Mouse (Mus musculus) thymus, postnatal 0 days (tissue): ENCODE measurements around the gene Elavl4. TPM values are rescaled to one million over a fixed set of nuclear protein-coding genes. Genes with fewer than 3 reads are reported as not detected.

Experiments used
- DNase-seq: peaks from one replicate; pipeline ENCODE4 v3.0.0-alpha.2; 2015; ENCODE audit warnings: low spot score
- polyA plus RNA-seq: library from polyadenylated mRNA; unstranded; fragments of >200 nt; fragmentation: Nextera tagmentation; extraction: Ambion mirVana; gene quantifications from 2 replicates; pipeline ENCODE4 v1.2.1, GENCODE M21; 2015

Gene Elavl4
- polyA plus RNA-seq, 1 experiment from 2014 or later: 15.5 TPM

DNA sequence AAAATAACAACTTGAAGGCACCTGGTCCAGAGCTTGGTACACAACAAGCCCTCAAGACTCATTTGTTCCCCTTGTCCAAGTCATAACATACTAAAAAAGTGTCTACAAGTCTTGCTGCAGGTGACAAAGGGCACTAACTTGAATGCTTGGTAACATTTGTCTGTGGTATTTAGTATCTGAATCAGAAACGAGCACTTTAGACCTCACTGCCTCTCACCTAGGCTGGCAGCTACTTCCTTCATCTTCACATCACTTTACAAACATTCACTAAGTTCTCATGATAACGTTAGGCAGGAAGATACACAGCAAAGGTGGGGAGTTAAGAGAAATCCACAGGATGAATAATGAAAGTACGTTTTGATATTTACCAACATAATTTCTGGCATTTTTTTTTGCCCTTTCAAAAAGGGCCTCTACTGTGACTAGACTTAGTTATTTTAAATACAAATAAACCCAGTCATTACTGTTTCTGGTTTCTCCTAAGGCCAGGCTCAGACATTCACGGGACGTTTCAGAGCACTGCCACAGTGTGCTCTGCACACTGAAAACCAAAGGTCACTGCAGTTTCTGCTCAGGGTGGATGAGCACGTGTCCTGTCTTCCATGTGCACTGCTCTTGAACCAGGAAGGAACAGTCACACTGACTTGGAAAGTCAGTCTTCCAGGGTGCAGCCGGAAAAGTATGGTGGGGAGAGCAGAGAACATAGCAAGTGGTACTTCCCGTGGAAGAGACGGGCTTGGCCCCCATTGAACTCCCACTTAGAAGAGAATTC is 84.7 kb downstream of the Elavl4 start:
- no peak for DNase-seq

DNA sequence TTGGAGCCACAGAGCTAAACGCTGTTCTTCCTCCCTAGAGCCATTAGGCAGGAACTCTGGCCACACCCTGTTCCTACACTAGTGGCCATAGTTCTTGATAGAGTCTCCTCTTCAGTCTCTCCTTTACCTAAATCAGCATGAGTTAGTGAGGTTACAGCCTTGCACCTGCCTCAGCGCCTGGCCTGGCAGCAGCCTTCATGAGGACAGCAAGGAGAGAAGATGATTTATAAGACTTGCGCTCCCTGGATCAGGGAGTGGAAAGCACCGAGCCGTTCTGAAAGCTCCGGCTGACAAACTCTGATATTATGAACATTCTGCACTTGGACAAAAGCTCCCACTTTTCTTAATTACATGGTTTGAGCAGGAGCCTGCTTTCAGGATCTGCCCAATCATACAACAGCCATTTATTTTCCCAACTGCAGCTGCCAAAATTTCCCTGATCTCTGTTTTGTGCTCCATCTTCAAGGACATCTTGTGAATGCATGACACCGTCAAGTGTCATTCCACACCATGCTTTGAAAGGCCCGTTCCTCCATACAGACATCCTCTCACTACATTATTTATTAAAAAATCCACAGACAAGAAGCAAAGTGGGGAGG is 87.3 kb downstream of the Elavl4 start:
- DNase-seq: no peak

DNA sequence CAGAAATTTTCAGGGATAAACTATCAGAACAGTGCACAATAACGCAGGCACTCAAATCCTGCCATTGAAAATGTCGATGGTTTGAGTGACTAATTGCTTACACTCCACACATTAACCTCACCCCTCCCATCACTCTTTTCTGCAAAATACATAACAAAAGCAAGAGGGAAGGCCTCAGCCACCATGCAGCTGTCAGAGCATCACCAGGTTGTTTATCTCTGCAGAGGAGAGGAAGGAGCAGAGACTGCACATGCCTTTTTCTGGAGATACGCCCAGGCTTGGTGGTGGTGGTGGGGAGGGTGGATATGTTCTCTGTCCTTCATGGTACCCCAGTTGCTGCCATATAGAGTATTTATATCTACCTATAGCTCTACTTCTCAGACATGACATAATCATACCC is 94.3 kb downstream of the Elavl4 start:
- no peak for DNase-seq

DNA sequence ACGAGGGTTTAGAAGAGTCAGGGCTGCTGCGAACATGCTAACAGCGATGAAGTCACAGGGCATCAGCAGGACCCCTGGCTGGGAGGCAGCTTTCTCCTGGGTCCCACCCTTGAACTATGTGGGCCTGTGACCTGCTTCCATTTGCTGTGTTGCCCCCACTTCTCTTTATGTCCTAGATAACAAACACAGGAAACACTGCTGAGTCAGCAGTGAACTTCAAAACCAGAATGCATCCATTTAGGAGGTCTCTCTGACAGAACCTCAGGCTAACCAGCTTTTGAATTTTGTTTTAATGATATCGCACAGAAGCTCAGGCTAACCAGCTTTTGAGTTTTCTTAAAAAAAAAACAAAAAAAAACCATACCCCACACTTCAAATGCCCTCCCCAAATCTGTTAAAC is 96.1 kb downstream of the Elavl4 start:
- DNase-seq: no peak

DNA sequence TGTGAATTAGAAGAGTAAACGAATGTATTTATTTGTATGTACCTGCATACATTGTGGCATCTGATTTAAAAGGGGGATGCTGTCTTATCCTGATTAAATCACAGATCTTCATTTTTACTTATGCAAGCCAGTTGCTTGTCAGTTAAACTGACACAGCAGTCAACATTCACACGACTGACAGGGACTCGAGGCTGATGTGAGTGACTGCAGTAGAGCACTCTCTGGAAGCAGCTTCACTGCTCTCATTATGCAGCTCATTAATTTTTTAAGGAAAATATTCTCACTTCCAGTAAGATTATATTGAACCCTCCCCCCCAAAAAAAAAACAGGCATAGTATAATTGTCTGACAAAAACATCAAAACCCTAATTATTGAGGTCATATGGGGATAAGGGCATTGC is 101.7 kb downstream of the Elavl4 start:
- no peak for DNase-seq

DNA sequence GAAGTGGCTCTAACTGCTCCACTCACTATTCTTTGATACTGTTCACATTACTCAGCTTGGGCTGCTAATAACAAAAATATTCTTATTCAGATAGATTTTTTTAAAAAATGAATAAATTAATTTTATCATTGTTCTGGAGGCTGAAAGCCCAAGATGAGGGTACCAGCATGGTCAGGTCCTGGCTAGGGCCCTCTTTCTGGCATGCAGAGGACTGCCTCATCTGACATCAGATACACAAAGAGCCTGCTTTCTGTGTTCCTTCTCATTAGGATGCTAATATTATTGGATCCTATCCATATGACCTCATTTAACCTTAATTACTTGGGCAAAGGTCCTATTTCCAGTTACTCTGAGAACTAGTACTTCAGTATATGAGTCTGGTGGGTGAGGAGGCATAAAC is 108.8 kb downstream of the Elavl4 start:
- DNase-seq: no peak

DNA sequence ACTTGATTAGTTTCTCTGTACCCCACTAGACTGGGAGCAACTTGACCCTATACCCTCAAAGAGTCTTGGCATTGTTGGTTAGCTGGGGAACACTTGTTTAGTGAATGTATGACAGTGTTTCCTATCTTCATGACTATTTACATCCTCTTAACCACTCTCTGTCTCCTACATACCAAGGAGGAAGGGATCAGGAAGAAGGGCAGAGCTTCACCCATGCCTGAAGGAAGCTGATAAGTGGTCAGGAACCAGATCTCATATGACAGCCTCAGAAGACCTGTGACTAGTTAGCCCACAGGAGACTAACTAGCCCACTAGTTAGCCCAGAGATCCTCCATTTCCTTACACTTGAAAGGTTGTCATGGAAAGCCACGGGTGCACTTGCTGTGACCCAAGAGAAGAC is 117.2 kb downstream of the Elavl4 start:
- DNase-seq: no peak

DNA sequence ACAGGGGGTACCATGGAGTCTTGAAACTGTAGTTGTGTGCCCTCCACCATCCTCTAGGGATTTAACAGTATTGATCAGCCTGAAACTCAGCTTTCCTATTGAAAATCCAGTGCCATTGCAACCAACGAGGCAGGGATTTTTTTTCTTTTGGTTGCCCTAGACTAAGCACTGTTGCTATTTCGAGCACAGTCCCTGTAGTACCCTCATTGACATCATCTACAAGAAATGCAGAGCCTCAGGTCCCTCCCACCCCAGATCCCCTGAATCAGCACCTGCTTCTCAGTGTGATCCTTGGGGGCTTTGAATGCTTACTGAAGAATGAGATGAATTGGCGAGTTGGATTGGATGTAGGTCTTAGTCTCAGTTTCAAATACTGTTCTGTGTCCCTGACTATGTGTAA is 119.4 kb downstream of the Elavl4 start:
- DNase-seq: no peak

DNA sequence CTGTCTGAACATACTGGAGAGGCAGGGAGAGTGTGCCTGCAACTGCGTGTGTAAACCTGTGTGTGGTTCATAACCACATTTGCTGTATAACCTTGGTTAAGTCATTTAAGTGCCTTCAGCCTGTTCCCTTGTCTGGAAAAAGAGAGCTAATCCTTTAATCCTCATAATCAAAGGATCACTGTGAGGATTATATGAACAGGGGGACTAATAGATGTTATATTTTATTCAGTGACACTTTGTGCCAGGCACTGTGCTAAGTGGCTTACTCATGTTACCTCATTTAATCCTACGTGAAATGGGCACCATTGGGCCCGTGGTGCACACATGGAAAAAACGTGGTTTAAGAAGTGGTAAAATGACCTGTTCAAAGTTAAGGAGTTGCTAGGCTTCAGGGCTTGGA is 119.9 kb downstream of the Elavl4 start:
- DNase-seq: no peak

DNA sequence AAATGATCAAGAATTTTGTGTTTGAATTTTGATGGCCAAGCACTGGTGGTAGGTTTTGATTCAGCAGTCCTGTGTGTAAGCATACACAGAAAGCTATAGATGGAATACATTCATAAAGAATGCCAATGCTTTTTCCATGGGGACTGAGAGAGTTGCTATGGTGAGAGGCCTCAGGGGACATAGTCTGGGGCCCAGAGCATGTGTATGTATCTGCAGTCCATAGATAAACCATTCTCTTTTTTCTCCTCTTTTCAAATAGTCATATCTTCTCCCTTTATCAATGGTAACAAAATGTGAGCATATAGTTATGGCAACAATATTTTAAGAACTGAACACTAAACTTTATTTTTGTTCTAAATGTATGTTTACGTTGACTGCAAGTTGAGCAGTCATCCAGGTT is 122.1 kb downstream of the Elavl4 start:
- no peak for DNase-seq

DNA sequence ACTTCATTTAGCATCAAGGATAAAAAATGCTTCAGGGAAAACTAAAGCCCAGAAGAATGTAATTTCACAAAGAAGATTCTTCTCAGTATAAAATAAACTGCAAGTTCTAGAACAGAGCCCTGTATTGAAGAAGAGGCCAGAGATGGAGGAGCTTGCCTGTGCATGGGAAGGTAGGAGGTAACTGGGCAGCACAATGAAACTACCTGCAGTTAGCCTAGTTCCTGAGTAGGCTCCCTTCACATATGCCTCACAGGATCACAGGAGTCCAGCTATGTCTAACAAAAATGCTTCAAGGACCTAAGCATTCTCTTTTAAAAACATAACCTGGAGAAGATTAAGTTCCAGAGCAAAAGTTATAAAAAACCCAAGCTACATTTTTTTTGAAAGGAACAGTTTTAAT is 122.5 kb downstream of the Elavl4 start:
- DNase-seq: no peak

DNA sequence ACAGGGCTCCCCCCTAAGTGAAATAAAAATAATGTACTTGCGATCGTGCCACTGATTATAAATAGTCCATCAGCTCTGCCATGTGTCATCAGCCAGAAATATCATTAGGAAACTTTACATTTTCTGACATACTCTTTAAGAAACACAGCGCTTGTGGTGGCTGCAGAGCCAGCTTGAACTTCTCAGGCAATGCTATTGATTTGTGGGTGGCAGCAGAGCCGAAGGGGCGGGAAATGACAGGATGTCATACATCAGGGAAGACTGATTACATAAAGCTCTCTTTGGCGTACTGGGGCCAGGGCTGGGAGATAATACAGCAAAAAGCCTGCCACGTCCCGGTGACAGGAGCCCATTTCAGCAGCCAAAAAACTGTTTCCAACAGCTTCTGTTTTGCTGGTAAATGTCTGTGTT is 124.1 kb downstream of the Elavl4 start:
- no peak for DNase-seq

DNA sequence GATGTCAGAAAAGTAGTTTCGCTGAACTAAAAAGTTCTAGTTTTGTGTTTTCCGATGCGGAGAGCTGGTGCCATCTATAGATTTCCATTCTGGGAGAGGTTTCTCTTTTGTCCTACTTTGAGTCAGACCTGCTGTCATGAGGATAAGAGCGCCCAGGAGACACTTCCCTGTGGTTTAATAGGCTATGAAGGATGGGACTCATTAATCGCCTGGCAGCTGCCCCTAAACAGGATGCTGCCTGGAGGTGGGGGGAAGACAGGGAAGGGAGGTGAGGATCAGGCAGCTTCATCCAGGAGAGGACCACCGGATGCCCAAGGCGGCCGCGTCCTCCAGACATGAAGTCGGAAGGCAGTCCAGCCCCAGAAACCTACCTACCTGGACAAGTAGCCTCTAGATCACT is 126.2 kb downstream of the Elavl4 start:
- no peak for DNase-seq

DNA sequence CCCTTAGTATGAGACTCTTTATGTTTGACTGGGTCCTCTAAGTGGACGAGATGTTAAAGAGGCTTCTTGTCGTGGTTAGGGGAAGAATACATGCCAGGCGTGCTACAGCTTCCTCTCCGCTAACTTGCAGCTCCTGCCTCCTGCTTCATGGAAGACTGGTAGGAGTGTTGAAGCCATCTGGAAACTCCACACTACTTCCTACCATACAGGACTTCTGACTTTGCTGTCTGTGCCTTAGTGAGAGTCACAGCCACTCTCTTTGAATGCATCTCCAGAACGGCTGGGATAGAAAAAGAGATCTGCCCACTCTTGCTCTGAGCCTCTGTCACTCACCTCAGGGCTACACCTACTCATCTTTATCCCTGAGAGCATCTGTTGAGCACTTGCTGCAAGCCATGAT is 132.9 kb downstream of the Elavl4 start:
- no peak for DNase-seq

DNA sequence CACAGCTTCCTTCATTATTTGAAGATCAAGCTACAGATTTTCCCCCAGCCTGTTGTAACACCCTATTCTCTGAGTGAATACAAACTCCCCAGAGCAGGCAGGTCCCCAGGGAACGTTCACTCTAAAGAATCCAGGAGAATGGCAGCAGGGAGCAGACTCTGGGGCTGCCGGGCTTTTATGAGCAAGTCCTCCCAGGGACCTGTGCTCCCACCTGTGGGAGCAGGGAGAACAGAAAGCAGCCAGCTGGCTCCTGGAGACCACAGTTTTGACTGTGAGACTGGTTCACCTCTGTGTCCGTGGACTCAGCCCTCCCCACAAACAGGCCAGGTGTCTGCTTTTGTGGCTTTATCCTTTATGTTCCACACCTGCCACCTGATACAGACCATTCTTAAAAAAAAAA is 134.2 kb downstream of the Elavl4 start:
- DNase-seq: peak; percentile 46

DNA sequence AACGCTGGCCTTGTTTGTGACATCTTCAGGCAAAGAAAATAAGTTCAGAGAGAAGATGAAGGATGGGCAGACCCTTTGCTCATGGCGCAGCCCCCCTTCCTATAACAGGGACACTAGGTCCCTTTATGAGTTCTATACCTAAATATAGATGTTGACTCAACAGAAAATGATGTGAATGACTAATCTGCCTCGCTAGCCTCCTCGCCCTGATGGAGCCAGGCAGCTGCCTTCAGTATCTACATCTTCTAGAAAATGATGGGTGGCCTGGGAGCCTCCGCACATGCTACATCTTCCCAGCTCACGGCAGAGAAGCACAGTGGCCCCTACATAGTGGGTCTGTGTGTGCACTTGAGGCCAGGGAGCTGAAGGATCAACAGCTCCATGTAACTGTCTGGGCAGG is 137.2 kb downstream of the Elavl4 start:
- DNase-seq: no peak

DNA sequence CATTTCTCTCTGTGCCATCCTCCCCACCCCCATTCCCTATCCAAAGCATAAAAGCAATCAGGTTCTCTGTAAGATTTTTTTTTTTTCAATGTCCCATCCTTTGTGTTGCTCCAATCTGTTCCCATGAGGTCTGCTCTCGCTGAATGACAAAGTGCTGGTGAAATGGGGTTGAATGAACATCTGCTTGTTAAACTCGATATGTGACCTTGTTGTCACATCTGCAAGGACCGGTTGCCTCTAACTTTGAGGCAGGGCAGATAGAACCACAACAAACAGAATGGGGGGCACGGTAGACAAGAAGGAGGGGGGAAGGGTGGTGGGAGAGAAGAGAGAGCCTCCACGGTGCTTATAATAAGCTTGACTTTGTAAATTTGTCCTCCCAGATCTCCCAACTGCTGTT is 138.0 kb downstream of the Elavl4 start:
- peak; percentile 81 for DNase-seq

DNA sequence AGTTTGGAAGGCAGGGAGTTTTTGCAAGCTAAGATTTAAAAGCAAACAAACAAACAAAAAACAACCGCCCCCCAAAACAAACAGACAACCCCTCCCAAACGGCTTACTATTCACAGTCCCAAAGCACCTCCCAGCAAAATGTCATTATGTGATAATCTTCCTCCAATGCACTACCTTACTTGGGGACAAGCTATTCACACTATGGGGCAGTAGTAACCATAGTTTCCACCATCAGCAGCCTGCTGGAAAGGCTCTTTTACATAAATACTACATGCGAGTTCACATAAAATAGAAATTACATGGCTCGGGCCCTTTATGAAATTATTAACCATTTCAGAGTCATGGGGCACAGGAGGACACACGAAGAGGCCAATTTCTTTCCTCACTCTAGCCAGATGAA is 141.5 kb downstream of the Elavl4 start:
- DNase-seq: no peak

DNA sequence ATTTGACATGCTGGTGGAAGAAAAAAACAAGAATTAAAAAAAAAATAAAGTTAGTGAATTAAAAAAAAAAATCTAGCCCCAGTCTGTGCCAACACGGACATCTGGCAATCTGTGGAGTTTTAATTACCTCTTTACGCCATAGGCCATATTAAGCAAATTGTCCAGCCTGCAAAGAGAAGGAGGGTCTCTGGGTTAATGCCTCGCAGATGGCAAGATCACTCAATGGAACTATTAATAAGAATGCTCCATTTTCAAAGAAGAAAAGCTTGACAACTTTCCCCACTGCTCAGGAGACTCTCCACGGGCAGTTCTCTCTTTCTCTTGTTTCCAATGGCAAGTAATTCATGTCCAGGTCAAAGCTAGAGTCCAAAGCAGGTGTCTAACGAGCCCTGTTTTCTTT is 142.1 kb downstream of the Elavl4 start:
- no peak for DNase-seq

DNA sequence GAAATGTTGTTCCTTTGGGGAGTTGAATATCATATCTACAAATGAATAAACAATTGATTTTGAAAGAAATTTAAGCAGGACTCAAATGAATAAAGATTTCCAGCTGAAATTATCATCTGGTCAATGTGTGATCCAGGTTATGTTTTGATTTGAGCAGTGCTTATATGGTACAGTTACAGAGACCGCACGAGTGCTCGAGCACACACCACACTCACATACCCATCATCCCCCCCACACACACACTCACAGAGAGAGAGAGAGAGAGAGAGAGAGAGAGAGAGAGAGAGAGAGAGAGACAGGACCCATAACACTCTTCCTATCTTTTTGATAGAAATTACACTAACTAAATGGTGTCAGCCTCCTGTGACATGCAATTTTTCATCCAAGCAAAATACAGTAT is 150.0 kb downstream of the Elavl4 start:
- DNase-seq: no peak

DNA sequence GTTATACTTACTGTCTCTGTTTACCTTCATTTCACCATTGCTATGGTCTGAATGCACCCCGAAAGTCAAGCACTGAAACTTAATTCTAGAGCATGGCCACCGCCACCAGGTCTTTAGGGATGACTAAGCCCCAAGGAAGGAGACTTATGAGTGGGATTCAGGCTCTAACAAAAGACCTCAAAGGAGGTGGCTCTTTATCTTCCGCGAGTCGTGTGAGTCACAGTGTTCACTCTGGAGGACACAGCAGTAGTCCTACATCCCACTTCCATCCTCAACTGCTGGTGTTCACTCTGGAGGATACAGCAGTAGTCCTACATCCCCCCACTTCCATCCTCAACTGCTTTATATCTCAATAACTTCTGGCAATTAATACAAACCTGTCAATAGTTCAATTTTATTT is 151.8 kb downstream of the Elavl4 start:
- no peak for DNase-seq

DNA sequence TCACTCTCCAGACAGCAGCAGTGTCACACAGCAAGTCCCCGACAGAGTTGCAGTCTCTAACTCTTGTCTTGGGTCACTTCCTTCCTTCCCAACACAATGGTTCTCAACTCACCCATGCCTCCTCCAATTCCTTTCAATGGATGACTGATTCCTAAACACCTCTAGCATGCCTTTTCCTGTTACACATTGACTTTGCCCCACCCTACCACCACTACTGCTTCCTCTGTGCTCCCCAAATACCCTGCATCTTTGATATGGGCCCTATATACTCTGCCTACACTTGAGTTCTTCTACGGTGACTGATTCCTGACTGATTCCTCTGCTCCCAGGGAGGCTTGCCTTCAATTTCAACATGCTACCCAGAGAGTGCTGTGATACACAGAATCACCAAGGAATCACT is 153.1 kb downstream of the Elavl4 start:
- no peak for DNase-seq

DNA sequence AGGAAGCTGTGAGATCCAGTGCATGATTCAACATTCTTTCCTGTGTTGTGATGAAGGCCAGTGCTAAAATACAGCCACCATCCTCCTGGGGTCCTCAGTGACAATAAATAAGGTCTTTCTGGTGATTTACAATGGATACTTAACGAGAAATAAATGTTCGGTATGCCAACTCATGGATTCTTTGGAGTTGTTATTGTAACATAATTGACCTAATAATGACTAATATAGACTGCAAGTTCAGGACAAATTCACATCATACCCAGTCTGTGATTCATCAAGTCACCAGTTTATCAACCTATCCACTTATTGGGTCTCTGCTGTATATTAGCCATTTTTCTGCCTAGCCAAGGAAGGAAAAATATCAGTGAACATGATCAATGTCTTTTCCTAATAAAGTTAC is 174.4 kb downstream of the Elavl4 start:
- DNase-seq: no peak

DNA sequence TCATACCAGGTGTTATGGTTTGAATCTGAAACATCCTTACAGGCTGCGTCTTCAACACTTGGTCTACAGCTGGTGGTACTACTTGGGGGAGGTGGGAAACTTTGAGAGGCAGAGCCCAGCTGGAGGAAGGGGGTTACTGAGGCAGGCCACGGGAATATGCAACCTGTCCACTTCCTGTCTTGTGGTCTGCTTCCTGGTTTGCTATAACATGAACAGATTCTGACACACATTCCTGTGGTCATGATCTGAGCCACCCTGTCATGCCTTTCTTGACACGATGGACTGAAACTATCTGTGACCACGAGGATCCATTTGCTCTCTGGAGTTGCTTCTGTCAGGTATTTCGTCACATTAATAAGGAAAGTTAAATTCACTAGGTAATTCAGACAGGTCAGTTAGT is 179.7 kb downstream of the Elavl4 start:
- DNase-seq: no peak
